Mouse (Mus musculus) heart, adult 18-20 months (tissue): ENCODE data around the gene Ssr1. TPM values are rescaled to one million over a fixed set of nuclear protein-coding genes. Genes with fewer than 3 reads are reported as not detected.

Experiments
- DNase-seq, 2 experiments: peaks; one replicate each; pipeline ENCODE4 v3.0.0; 2021 to 2022; ENCODE audit warnings: mixed read lengths in 1 of 2
- total RNA-seq, 2 experiments: library from RNA; stranded (reverse); gene quantifications; 2 replicates each; pipeline ENCODE4 v1.2.3; 2021

Gene Ssr1
- total RNA-seq, 2 experiments from 2014 or later: 41.4 to 43.0 TPM

GRCm38 (mm10) chr13:37918336-37919261 lies 75.4 kb downstream of the Ssr1 start:
- DNase-seq: no peak

Other genes with a start within 250 kb of the Ssr1 start
- gene Rreb1, start 215.8 kb downstream of the Ssr1 start, total RNA-seq: 10 to 100 TPM; 34.0 to 34.4 TPM
- 10 to 100 TPM in 1 of 2 experiments, 1 to 10 TPM in 1; 7.3 to 10.2 TPM for gene Riok1, start 42.8 kb upstream of the Ssr1 start, total RNA-seq
- gene Cage1, start 42.9 kb upstream of the Ssr1 start, total RNA-seq: 1 to 10 TPM; 2.3 to 2.4 TPM
- 100 to 1,000 TPM; 526 to 592 TPM for gene Dsp, start 157.1 kb upstream of the Ssr1 start, total RNA-seq
- 10 to 100 TPM; 10.0 to 10.2 TPM for gene Snrnp48, start 210.7 kb upstream of the Ssr1 start, total RNA-seq